In genomic region chr6:85915141-85915538, GRCm38 (mm10) we compare ENCODE assay signal across 8 mouse cellular contexts. TPM values are rescaled to one million over a fixed set of nuclear protein-coding genes. Genes with fewer than 3 reads are reported as not detected.
DNase-seq lines count a peak whose midpoint lies in the region; ATAC-seq lines count a peak whose summit lies in the region.

No protein-coding gene starts in this region.

- no peaks in the 10 kb centered on the region for H3K27me3 ChIP-seq in forebrain, embryonic 10.5 days (ENCODE audit: poor library complexity, severe bottlenecking)
- no peaks in the 10 kb centered on the region for H3K27me3 ChIP-seq in splenic B cell, adult 2 months (ENCODE audit: control insufficient read depth, insufficient read depth, low read length, poor library complexity, severe bottlenecking)

- WGBS in forebrain, embryonic 10.5 days = 8% methylated on average over 11 of the region's 11 CpGs

- no peaks in the 10 kb centered on the region for H3K36me3 ChIP-seq in forebrain, embryonic 10.5 days (replicated peaks)
- H3K36me3 ChIP-seq in splenic B cell, adult 2 months (ENCODE audit: control insufficient read depth, insufficient read depth, low read length, poor library complexity, severe bottlenecking) = no peaks in the 10 kb centered on the region; the same call in 1 of the 2 replicates

- H3K4me3 ChIP-seq in forebrain, embryonic 10.5 days = peak overlapping the region; percentile 68

- DNase-seq in kidney, postnatal 10 days = peak; percentile 40
- no peak for DNase-seq in kidney, postnatal 14 days
- peak; percentile 21 for DNase-seq in forebrain, embryonic 10.5 days (ENCODE audit: extremely low spot score, low spot score)
- peak; percentile 26 for DNase-seq in liver
- peak; percentile 15 for DNase-seq in splenic B cell, adult 2 months (ENCODE audit: low read depth, low spot score)
- no peak for DNase-seq in cerebellum, adult 11-12 months
- no peak for DNase-seq in urinary bladder, postnatal 14 days (ENCODE audit: low spot score)

- no peaks in the 10 kb centered on the region for H3K9me3 ChIP-seq in forebrain, embryonic 10.5 days

- peak overlapping the region; percentile 88 for H3K27ac ChIP-seq in forebrain, embryonic 10.5 days

- peak; percentile 26 for ATAC-seq in activated CD4-positive, CD25-positive, alpha-beta regulatory T cell, adult 4 months

- peaks cover 15% of the 10 kb centered on the region for H3K4me1 ChIP-seq in forebrain, embryonic 10.5 days

RNA-seq across cellular contexts. Expression of gene Nat8f1, which starts 0.3 kb away (rescaled TPM):
- 10 to 100 TPM; 11.3 to 11.6 TPM for polyA plus RNA-seq in activated CD4-positive, CD25-positive, alpha-beta regulatory T cell, adult 4 months (2017; shearing (Covaris generic))
- 5.2 and 6.4 TPM in 2 replicates for polyA plus RNA-seq in forebrain, embryonic 10.5 days (2016; fragmentation: Nextera tagmentation; extraction: Ambion mirVana)

RNA-seq across cellular contexts. Expression of gene Tprkb, which starts 3.5 kb away (rescaled TPM):
- 10 to 100 TPM; 50.0 to 63.1 TPM for polyA plus RNA-seq in activated CD4-positive, CD25-positive, alpha-beta regulatory T cell, adult 4 months (2017; shearing (Covaris generic))
- polyA plus RNA-seq in forebrain, embryonic 10.5 days (2016; fragmentation: Nextera tagmentation; extraction: Ambion mirVana) = 33.8 and 37.1 TPM in 2 replicates

RNA-seq across cellular contexts. Expression of gene Nat8f4, which starts 10.5 kb away (rescaled TPM):
- polyA plus RNA-seq in activated CD4-positive, CD25-positive, alpha-beta regulatory T cell, adult 4 months (2017; shearing (Covaris generic)) = 1 to 10 TPM; 7.3 to 7.7 TPM
- polyA plus RNA-seq in forebrain, embryonic 10.5 days (2016; fragmentation: Nextera tagmentation; extraction: Ambion mirVana) = 6.2 and 6.7 TPM in 2 replicates

RNA-seq across cellular contexts. Expression of gene Nat8f2, which starts 46.2 kb away (rescaled TPM):
- polyA plus RNA-seq in activated CD4-positive, CD25-positive, alpha-beta regulatory T cell, adult 4 months (2017; shearing (Covaris generic)) = not detected
- polyA plus RNA-seq in forebrain, embryonic 10.5 days (2016; fragmentation: Nextera tagmentation; extraction: Ambion mirVana) = not detected in 2 replicates

RNA-seq across cellular contexts. Expression of gene Dusp11, which starts 46.3 kb away (rescaled TPM):
- polyA plus RNA-seq in activated CD4-positive, CD25-positive, alpha-beta regulatory T cell, adult 4 months (2017; shearing (Covaris generic)) = 100 to 1,000 TPM; 223 to 225 TPM
- polyA plus RNA-seq in forebrain, embryonic 10.5 days (2016; fragmentation: Nextera tagmentation; extraction: Ambion mirVana) = 34.6 and 34.9 TPM in 2 replicates

Comparison
In these comparisons a context has a peak if more than half of its experiments do, and no peak if none do; other contexts are left out.
1. DNase-seq: peak in kidney, postnatal 10 days (single experiment), forebrain, embryonic 10.5 days (single experiment), liver (single experiment) and splenic B cell, adult 2 months (single experiment); none in kidney, postnatal 14 days (single experiment), cerebellum, adult 11-12 months (single experiment) and urinary bladder, postnatal 14 days (single experiment).